Mouse (Mus musculus) spleen, adult 2 months (tissue): ENCODE data around the gene Scn9a. TPM values are rescaled to one million over a fixed set of nuclear protein-coding genes. Genes with fewer than 3 reads are reported as not detected.

Experiments
- DNase-seq, 2 experiments: peaks; one replicate each; pipeline versions ENCODE4 v3.0.0 to v3.0.0-alpha.2; 2012 to 2021; ENCODE audit warnings: low spot score in 2 of 2, low read depth in 1 of 2
- H3K27ac ChIP-seq: fragments of 200-500 bp; 2 replicates; pipeline ENCODE4 v1.5.1; 2012; ENCODE audit warnings: low read length, inconsistent platforms; ENCODE audit not compliant: insufficient read depth
- H3K27me3 ChIP-seq: fragments of 200-500 bp; 2 replicates; pipeline ENCODE4 v1.6.1; 2012; ENCODE audit warnings: mild to moderate bottlenecking, moderate library complexity, low read length, inconsistent platforms; ENCODE audit not compliant: control insufficient read depth, insufficient read depth
- H3K36me3 ChIP-seq: fragments of 200-500 bp; 2 replicates; pipeline ENCODE4 v1.6.1; 2012; ENCODE audit warnings: mild to moderate bottlenecking, low read length, inconsistent platforms; ENCODE audit not compliant: control insufficient read depth, insufficient read depth
- H3K4me1 ChIP-seq: fragments of 200-500 bp; 2 replicates; pipeline ENCODE4 v1.6.1; 2011; ENCODE audit warnings: inconsistent platforms; ENCODE audit not compliant: control insufficient read depth, insufficient read depth, insufficient read length
- H3K4me3 ChIP-seq: fragments of 200-500 bp; 2 replicates; pipeline ENCODE4 v1.5.1; 2011; ENCODE audit warnings: mild to moderate bottlenecking, inconsistent platforms; ENCODE audit not compliant: insufficient read depth, insufficient read length; ENCODE audit errors: extremely low read depth
- CTCF ChIP-seq: fragments of 200-500 bp; IDR thresholded peaks from 2 replicates; pipeline ENCODE4 v1.5.1; 2011; ENCODE audit warnings: mild to moderate bottlenecking, inconsistent platforms; ENCODE audit not compliant: insufficient read depth, insufficient read length, insufficient replicate concordance; ENCODE audit errors: extremely low read depth
- POLR2A ChIP-seq: fragments of 200-500 bp; IDR thresholded peaks from 2 replicates; pipeline ENCODE4 v1.6.1; 2011; ENCODE audit warnings: low read depth, low read length, inconsistent platforms
- WGBS: fragments of 180-500 bp; shearing (Covaris S2); methylation state at CpG from one replicate; pipeline ENCODE4 v1.1.7; 2018; 5-methylcytosine and 5-hydroxymethylcytosine counted together
- polyA plus RNA-seq: library from polyadenylated mRNA; depleted of rRNA; stranded (reverse); fragments of >200 nt; gene quantifications from 2 replicates; pipeline ENCODE4 v1.2.3, GENCODE M21; 2012

Gene Scn9a
- polyA plus RNA-seq, 1 experiment, result not detected

GRCm38 (mm10) chr2:66597313-66597712 is 37.4 kb downstream of the Scn9a start:
- Histone ChIP-seq H3K27ac (no peak overlapping the region), H3K4me1 (no peaks in the 10 kb centered on the region), H3K36me3 (no peaks in the 10 kb centered on the region), H3K27me3 (no peaks in the 10 kb centered on the region), H3K4me3 (no peak overlapping the region)
- no peak for DNase-seq
- WGBS, result 78% methylated on average over 6 of the region's 6 CpGs
- no peak for TF ChIP-seq POLR2A
- TF ChIP-seq CTCF, result no peak

- no peak for DNase-seq
- 53% methylated on average over 5 of the region's 5 CpGs for WGBS
- Histone ChIP-seq H3K27me3 (no peaks in the 10 kb centered on the region), H3K4me1 (no peaks in the 10 kb centered on the region), H3K27ac (no peak overlapping the region), H3K4me3 (no peak overlapping the region), H3K36me3 (no peaks in the 10 kb centered on the region)
- no peak for TF ChIP-seq POLR2A
- no peak for TF ChIP-seq CTCF
These were observed 38.6 kb downstream of the Scn9a start for GRCm38 (mm10) chr2:66596145-66596544.

GRCm38 (mm10) chr2:66590151-66590550 is 44.6 kb downstream of the Scn9a start:
- H3K27me3 ChIP-seq, result no peaks in the 10 kb centered on the region
- H3K27ac ChIP-seq, result no peak overlapping the region
- 78% methylated on average over 3 of the region's 3 CpGs for WGBS
- DNase-seq, result no peak
- TF ChIP-seq POLR2A, result no peak
- H3K36me3 ChIP-seq, result no peaks in the 10 kb centered on the region
- H3K4me1 ChIP-seq, result no peaks in the 10 kb centered on the region
- no peak overlapping the region for H3K4me3 ChIP-seq

- no peak for TF ChIP-seq POLR2A
- TF ChIP-seq CTCF, result no peak
- Histone ChIP-seq H3K4me3 (no peak overlapping the region), H3K27ac (no peak overlapping the region), H3K27me3 (no peaks in the 10 kb centered on the region), H3K4me1 (no peaks in the 10 kb centered on the region), H3K36me3 (no peaks in the 10 kb centered on the region)
- whole genome bisulfite sequencing, result 74% methylated on average over 5 of the region's 5 CpGs
- no peak for DNase-seq
These were observed 54.5 kb downstream of the Scn9a start for GRCm38 (mm10) chr2:66580026-66580808.

GRCm38 (mm10) chr2:66548254-66548653 is 86.5 kb downstream of the Scn9a start:
- DNase-seq, result no peak
- no peak for TF ChIP-seq CTCF
- no peak for TF ChIP-seq POLR2A
- no peak overlapping the region for H3K27ac ChIP-seq
- H3K4me3 ChIP-seq, result no peak overlapping the region
- H3K4me1 ChIP-seq, result no peaks in the 10 kb centered on the region
- no peaks in the 10 kb centered on the region for H3K36me3 ChIP-seq
- no peaks in the 10 kb centered on the region for H3K27me3 ChIP-seq
- WGBS, result 85% methylated on average over 3 of the region's 3 CpGs

- H3K36me3 ChIP-seq, result no peaks in the 10 kb centered on the region
- no peak overlapping the region for H3K4me3 ChIP-seq
- no peak for DNase-seq
- no peak for TF ChIP-seq CTCF
- H3K27ac ChIP-seq, result no peak overlapping the region
- H3K4me1 ChIP-seq, result no peaks in the 10 kb centered on the region
- no peaks in the 10 kb centered on the region for H3K27me3 ChIP-seq
- 73% methylated on average over 3 of the region's 3 CpGs for WGBS
These were observed 114.8 kb downstream of the Scn9a start for GRCm38 (mm10) chr2:66519966-66520365.

GRCm38 (mm10) chr2:66511424-66511823 is 123.3 kb downstream of the Scn9a start:
- Histone ChIP-seq H3K4me1 (no peaks in the 10 kb centered on the region), H3K36me3 (no peaks in the 10 kb centered on the region), H3K4me3 (no peak overlapping the region), H3K27ac (no peak overlapping the region), H3K27me3 (no peaks in the 10 kb centered on the region)
- TF ChIP-seq POLR2A, result no peak
- TF ChIP-seq CTCF, result no peak
- 59% methylated on average over 2 of the region's 2 CpGs for WGBS
- DNase-seq, result no peak

GRCm38 (mm10) chr2:66508032-66508431 is 126.7 kb downstream of the Scn9a start:
- H3K27ac ChIP-seq, result no peak overlapping the region
- WGBS, result 72% methylated on average over 3 of the region's 3 CpGs
- H3K4me3 ChIP-seq, result no peak overlapping the region
- no peak for DNase-seq
- H3K36me3 ChIP-seq, result no peaks in the 10 kb centered on the region
- H3K4me1 ChIP-seq, result no peaks in the 10 kb centered on the region
- TF ChIP-seq CTCF (no peak), POLR2A (no peak)
- no peaks in the 10 kb centered on the region for H3K27me3 ChIP-seq
